Mouse (Mus musculus) embryo, embryonic 11.5 days (tissue): Measurements from ENCODE around the gene Echs1.

Source experiments
- DNase-seq: peaks from one replicate; pipeline ENCODE4 v3.0.0-alpha.2; 2012; ENCODE audit warnings: low read depth, low spot score

Echs1 gene

GRCm38 (mm10) chr7:140061832-140062130 is 54.5 kb downstream of the Echs1 start:
- DNase-seq = no peak

- no peak for DNase-seq
Observed at GRCm38 (mm10) chr7:140060936-140061831, 55.1 kb downstream of the Echs1 start.

- no peak for DNase-seq
Observed at GRCm38 (mm10) chr7:140059601-140060000, 56.7 kb downstream of the Echs1 start.

GRCm38 (mm10) chr7:140058528-140058927 is 57.7 kb downstream of the Echs1 start:
- DNase-seq = no peak

- peak; percentile 63 for DNase-seq
Observed at GRCm38 (mm10) chr7:140057413-140058407, 58.6 kb downstream of the Echs1 start.
